Mouse (Mus musculus): ENCODE measurements around the gene Ly75. TPM values are rescaled to one million over a fixed set of nuclear protein-coding genes. Genes with fewer than 3 reads are reported as not detected.

Ly75 gene
- total RNA-seq, 2 experiments from 2014 or later: 4.4 to 6.0 TPM

GRCm38 (mm10) chr2:60342107-60342880 lies 40.8 kb downstream of the Ly75 start:
- intact Hi-C loops (cut with DNase I): no loop called here
- no peak for DNase-seq (ENCODE audit: low spot score in 2 of 2)

GRCm38 (mm10) chr2:60337937-60338336 lies 45.2 kb downstream of the Ly75 start:
- intact Hi-C loops (cut with DNase I): no loop called here
- DNase-seq (ENCODE audit: low spot score in 2 of 2): no peak

GRCm38 (mm10) chr2:60328641-60329040 lies 54.5 kb downstream of the Ly75 start:
- intact Hi-C loops (cut with DNase I): no loop called here
- no peak for DNase-seq (ENCODE audit: low spot score in 2 of 2)

GRCm38 (mm10) chr2:60327581-60327980 lies 55.5 kb downstream of the Ly75 start:
- intact Hi-C loops (cut with DNase I): no loop called here
- DNase-seq (ENCODE audit: low spot score in 2 of 2): no peak

GRCm38 (mm10) chr2:60326948-60327347 lies 56.2 kb downstream of the Ly75 start:
- intact Hi-C loops (cut with DNase I): no loop called here
- no peak for DNase-seq (ENCODE audit: low spot score in 2 of 2)

- DNase-seq (ENCODE audit: low spot score in 2 of 2): no peak
These were observed 59.7 kb downstream of the Ly75 start for GRCm38 (mm10) chr2:60323411-60323810.

GRCm38 (mm10) chr2:60322031-60322726 lies 60.9 kb downstream of the Ly75 start:
- no peak for DNase-seq (ENCODE audit: low spot score in 2 of 2)
- intact Hi-C loops (cut with DNase I): no loop called here

More at GRCm38 (mm10) chr2:60323411-60323810, 59.7 kb downstream of the Ly75 start:
- intact Hi-C loops (cut with DNase I): no loop called here

GRCm38 (mm10) chr2:60303796-60304195 lies 79.3 kb downstream of the Ly75 start:
- no peak for DNase-seq (ENCODE audit: low spot score in 2 of 2)
- intact Hi-C loops (cut with DNase I): no loop called here

GRCm38 (mm10) chr2:60299323-60299722 lies 83.8 kb downstream of the Ly75 start:
- no peak for DNase-seq (ENCODE audit: low spot score in 2 of 2)
- intact Hi-C loops (cut with DNase I): no loop called here

GRCm38 (mm10) chr2:60298266-60298665 lies 84.8 kb downstream of the Ly75 start:
- no peak for DNase-seq (ENCODE audit: low spot score in 2 of 2)
- intact Hi-C loops (cut with DNase I): no loop called here

- no peak for DNase-seq (ENCODE audit: low spot score in 2 of 2)
- intact Hi-C loops (cut with DNase I): no loop called here
These were observed 91.7 kb downstream of the Ly75 start for GRCm38 (mm10) chr2:60291381-60291780.

- no peak for DNase-seq (ENCODE audit: low spot score in 2 of 2)
- intact Hi-C loops (cut with DNase I): no loop called here
These were observed 93.7 kb downstream of the Ly75 start for GRCm38 (mm10) chr2:60289451-60289850.

GRCm38 (mm10) chr2:60288606-60289005 lies 94.5 kb downstream of the Ly75 start:
- no peak for DNase-seq (ENCODE audit: low spot score in 2 of 2)
- intact Hi-C loops (cut with DNase I): no loop called here

- intact Hi-C loops (cut with DNase I): no loop called here
- DNase-seq (ENCODE audit: low spot score in 2 of 2): no peak
These were observed 97.9 kb downstream of the Ly75 start for GRCm38 (mm10) chr2:60285107-60285617.

GRCm38 (mm10) chr2:60284467-60284821 lies 98.7 kb downstream of the Ly75 start, which contains the start of gene Cd302:
Gene Cd302 (minus strand): TSS chr2:60284488.
- intact Hi-C loops (cut with DNase I): no loop called here
- no peak for DNase-seq (ENCODE audit: low spot score in 2 of 2)

GRCm38 (mm10) chr2:60283751-60284466 lies 99.2 kb downstream of the Ly75 start:
- intact Hi-C loops (cut with DNase I): no loop called here
- peak; percentile 45 to 73 for DNase-seq (ENCODE audit: low spot score in 2 of 2)

GRCm38 (mm10) chr2:60283208-60283750 lies 99.8 kb downstream of the Ly75 start:
- DNase-seq (ENCODE audit: low spot score in 2 of 2): peak in 1 of 2 experiments; percentile 30
- intact Hi-C loops (cut with DNase I): no loop called here

- intact Hi-C loops (cut with DNase I): no loop called here
- no peak for DNase-seq (ENCODE audit: low spot score in 2 of 2)
These were observed 100.5 kb downstream of the Ly75 start for GRCm38 (mm10) chr2:60282625-60283024.

GRCm38 (mm10) chr2:60278627-60279026 lies 104.5 kb downstream of the Ly75 start:
- DNase-seq (ENCODE audit: low spot score in 2 of 2): no peak
- intact Hi-C loops (cut with DNase I): no loop called here

All from left cerebral cortex, postnatal 14 days (tissue).